Mouse (Mus musculus) heart, embryonic 10.5 days (tissue): ENCODE data around the gene Eif3i. TPM values are rescaled to one million over a fixed set of nuclear protein-coding genes. Genes with fewer than 3 reads are reported as not detected.

Experiments used
- DNase-seq: peaks from one replicate; pipeline ENCODE4 v3.0.0-alpha.2; 2017; ENCODE audit warnings: low spot score
- H3K27ac ChIP-seq: fragments of 300-500 bp; sonication (generic); 2 replicates; pipeline ENCODE4 v1.5.1; 2016; ENCODE audit warnings: mild to moderate bottlenecking
- H3K27me3 ChIP-seq: fragments of 300-500 bp; sonication (generic); 2 replicates; pipeline ENCODE4 v1.6.1; 2016; ENCODE audit warnings: mild to moderate bottlenecking; ENCODE audit not compliant: poor library complexity, insufficient read depth, severe bottlenecking
- H3K36me3 ChIP-seq: fragments of 300-500 bp; sonication (generic); 2 replicates; pipeline ENCODE4 v1.6.1; 2016; ENCODE audit warnings: mild to moderate bottlenecking, moderate library complexity
- H3K4me1 ChIP-seq: fragments of 300-500 bp; sonication (generic); 2 replicates; pipeline ENCODE4 v1.6.1; 2016; ENCODE audit warnings: mild to moderate bottlenecking
- H3K4me3 ChIP-seq: fragments of 300-500 bp; sonication (generic); 2 replicates; pipeline ENCODE4 v1.5.1; 2016; ENCODE audit warnings: mild to moderate bottlenecking, moderate library complexity
- H3K9me3 ChIP-seq: fragments of 300-500 bp; sonication (generic); 2 replicates; pipeline ENCODE4 v1.6.1; 2016; ENCODE audit warnings: mild to moderate bottlenecking, moderate library complexity
- WGBS: fragments of 180-500 bp; shearing (Covaris S2); methylation state at CpG from one replicate; pipeline ENCODE4 v1.1.7; 2016; 5-methylcytosine and 5-hydroxymethylcytosine counted together
- polyA plus RNA-seq: library from polyadenylated mRNA; unstranded; fragments of >200 nt; fragmentation: Nextera tagmentation; extraction: Ambion mirVana; gene quantifications from 2 replicates; pipeline ENCODE4 v1.2.1, GENCODE M21; 2016

Gene Eif3i
- polyA plus RNA-seq, 1 experiment from 2014 or later = 236 TPM

DNA sequence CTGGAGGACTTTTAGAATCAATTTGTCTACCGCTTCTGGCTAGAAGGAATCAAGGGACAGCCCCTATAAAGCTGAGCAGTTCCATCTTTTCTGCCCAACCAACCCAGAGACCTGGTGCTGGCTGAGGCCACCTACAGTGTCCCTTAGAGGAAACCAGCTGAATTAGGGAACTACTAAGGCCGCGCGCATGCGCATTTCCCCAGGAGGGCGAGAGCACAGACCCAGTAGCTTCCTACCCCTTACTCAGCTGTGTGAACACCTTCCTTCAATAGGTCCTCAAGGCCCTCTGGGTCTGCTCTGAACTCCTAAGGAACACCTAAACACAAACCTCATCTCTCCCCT, 24.6 kb upstream of the Eif3i start:
- no peaks in the 10 kb centered on the region for H3K9me3 ChIP-seq
- no peaks in the 10 kb centered on the region for H3K27me3 ChIP-seq
- peak; percentile 88 for DNase-seq
- peak overlapping the region; percentile 89 for H3K27ac ChIP-seq
- H3K4me1 ChIP-seq = peaks cover 35% of the 10 kb centered on the region
- H3K4me3 ChIP-seq = peak overlapping the region; percentile 76
- WGBS = 2% methylated on average over 6 of the region's 6 CpGs
- peaks cover 48% of the 10 kb centered on the region for H3K36me3 ChIP-seq

- Histone ChIP-seq H3K27ac (peak overlapping the region; percentile 89), H3K4me1 (peaks cover 35% of the 10 kb centered on the region), H3K27me3 (no peaks in the 10 kb centered on the region), H3K9me3 (no peaks in the 10 kb centered on the region), H3K36me3 (peaks cover 43% of the 10 kb centered on the region), H3K4me3 (peak overlapping the region; percentile 76)
- peak; percentile 96 for DNase-seq
- WGBS = 1% methylated on average over 18 of the region's 18 CpGs
Observed at GRCm38 (mm10) chr4:129624281-129625028, 24.0 kb upstream of the Eif3i start.

GRCm38 (mm10) chr4:129623681-129624091, 23.2 kb upstream of the Eif3i start, which contains the start of gene Ccdc28b:
TSS of gene Ccdc28b (minus strand) at chr4:129623947.
- no peak for DNase-seq
- H3K27me3 ChIP-seq = no peaks in the 10 kb centered on the region
- peaks cover 35% of the 10 kb centered on the region for H3K36me3 ChIP-seq
- H3K27ac ChIP-seq = peak within 1 kb of the TSS; percentile 89
- WGBS = 0% methylated on average over 10 of the region's 10 CpGs
- peaks cover 35% of the 10 kb centered on the region for H3K4me1 ChIP-seq
- peak within 1 kb of the TSS; percentile 76 for H3K4me3 ChIP-seq
- no peaks in the 10 kb centered on the region for H3K9me3 ChIP-seq

GRCm38 (mm10) chr4:129622803-129623535, 22.5 kb upstream of the Eif3i start:
- Histone ChIP-seq H3K4me1 (peaks cover 42% of the 10 kb centered on the region), H3K27ac (peak overlapping the region; percentile 89), H3K36me3 (peaks cover 28% of the 10 kb centered on the region), H3K4me3 (peak overlapping the region; percentile 76), H3K9me3 (no peaks in the 10 kb centered on the region), H3K27me3 (no peaks in the 10 kb centered on the region)
- no peak for DNase-seq
- 13% methylated on average over 8 of the region's 8 CpGs for WGBS

DNA sequence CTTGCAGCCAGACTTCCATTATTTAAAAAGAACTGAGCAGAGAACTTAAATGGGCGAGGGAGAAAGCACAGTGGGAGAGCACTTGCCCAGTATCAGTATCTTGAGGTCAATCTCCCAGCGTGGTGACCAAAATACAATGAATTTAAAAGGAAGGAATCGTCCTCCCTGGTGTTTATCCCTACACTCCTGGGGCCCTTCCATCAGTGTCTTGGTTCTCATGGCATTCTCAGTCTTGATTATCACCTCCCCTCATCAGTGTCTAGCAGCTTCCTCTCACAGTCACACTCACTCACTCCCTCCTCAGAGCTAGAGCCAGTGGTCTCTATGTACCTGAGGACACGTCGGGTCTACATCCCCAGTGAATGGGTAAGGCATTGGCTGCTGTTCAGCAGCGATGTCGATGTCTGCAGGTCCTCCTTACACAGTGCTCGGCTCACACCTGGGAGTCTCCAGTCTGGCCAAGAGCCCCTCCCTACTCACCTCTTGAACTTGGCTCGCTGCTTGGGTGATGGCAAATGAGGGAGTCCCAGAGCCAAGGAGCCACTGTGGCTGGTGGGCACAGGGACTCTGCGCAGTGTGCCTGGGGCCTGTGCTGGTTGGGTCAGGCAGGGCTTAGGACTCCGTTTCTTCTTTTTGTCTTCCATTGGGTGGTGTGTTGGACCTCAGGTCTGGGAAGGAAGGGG, 21.8 kb upstream of the Eif3i start:
- Histone ChIP-seq H3K36me3 (peaks cover 24% of the 10 kb centered on the region), H3K27ac (no peak overlapping the region), H3K9me3 (no peaks in the 10 kb centered on the region), H3K4me1 (peaks cover 45% of the 10 kb centered on the region), H3K4me3 (0 out of 2 replicates have a peak overlapping the region, but pooled peaks have one; percentile 76), H3K27me3 (no peaks in the 10 kb centered on the region)
- no peak for DNase-seq
- 65% methylated on average over 11 of the region's 11 CpGs for WGBS

DNA sequence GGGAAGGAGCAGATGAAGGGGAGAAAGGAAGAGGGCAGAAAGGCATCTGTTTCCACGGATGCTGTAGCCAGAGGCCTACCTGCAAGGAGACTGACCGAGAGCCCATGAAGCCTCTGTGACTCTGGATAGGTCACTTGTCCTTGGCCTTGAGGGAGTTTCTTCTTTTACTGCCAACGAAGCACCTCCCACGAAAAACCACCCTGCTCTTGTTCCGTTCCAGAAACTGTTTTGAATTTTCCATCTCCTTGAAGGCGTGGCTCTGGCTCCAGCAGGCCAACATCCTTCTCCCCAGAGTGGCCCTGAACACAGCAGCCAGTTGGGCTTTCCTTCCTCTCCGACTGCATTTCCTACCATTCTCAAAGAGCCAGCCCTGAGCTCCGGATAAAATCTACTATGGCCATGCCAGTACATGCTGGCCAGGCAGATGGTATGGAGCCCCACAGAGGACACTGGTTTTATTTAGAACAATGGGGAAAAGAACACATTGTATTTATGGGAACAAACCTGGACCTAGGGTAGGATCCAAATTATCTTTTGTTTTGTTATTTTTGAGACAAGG, 20.9 kb upstream of the Eif3i start:
- Histone ChIP-seq H3K4me3 (no peak overlapping the region), H3K27me3 (no peaks in the 10 kb centered on the region), H3K27ac (0 out of 2 replicates have a peak overlapping the region, but pooled peaks have one; percentile 18), H3K36me3 (peaks cover 24% of the 10 kb centered on the region), H3K9me3 (no peaks in the 10 kb centered on the region), H3K4me1 (peaks cover 45% of the 10 kb centered on the region)
- DNase-seq = no peak
- 68% methylated on average over 8 of the region's 8 CpGs for WGBS

DNA sequence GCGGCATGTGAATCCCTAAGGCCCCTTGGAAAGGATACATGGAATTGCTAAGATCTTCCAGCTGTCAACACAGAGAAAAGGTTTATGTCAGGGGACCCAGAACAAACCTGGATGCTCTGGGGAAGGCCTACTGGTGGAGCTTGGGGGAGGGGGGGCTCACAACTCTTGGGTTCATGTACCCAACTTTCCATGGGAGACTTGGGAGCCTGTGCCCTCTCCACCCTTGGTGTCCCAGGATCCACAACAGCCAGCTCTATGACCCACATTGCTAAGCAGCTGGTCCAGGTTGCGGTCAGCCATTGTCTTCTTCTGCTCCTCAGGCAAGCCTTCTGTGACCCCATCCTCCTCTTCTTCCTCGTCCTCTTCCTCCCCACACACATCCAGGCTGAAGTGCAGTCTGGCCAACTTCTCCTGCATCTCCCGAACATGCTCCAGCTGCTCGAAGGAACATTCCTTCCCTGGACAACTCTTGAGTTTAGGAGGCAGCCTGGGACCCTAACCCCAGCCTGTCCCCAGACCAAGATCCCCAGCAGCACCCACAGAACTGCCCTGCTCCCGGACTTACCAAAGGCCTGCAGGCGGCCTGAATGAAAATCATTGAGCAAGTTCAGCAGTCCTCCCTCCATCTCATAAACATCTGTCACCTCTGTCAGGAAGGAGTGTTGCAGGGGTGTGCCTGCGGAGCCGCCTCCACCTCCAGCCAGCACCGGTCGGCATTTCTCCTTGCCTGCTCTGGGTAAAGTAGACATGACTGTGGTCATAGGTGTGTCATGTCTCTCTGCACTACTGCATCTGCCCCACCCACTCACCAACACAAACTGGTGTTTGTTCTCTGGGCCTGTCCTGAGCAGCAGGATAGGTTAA, 20.2 kb upstream of the Eif3i start:
- Histone ChIP-seq H3K27ac (0 out of 2 replicates have a peak overlapping the region, but pooled peaks have one; percentile 18), H3K4me1 (peaks cover 42% of the 10 kb centered on the region), H3K27me3 (no peaks in the 10 kb centered on the region), H3K9me3 (no peaks in the 10 kb centered on the region), H3K4me3 (no peak overlapping the region), H3K36me3 (peaks cover 26% of the 10 kb centered on the region)
- no peak for DNase-seq
- 83% methylated on average over 11 of the region's 11 CpGs for WGBS

- Histone ChIP-seq H3K36me3 (peaks cover 30% of the 10 kb centered on the region), H3K27me3 (no peaks in the 10 kb centered on the region), H3K4me1 (peaks cover 26% of the 10 kb centered on the region), H3K4me3 (peak within 1 kb of the TSS; percentile 67), H3K9me3 (no peaks in the 10 kb centered on the region), H3K27ac (peak within 1 kb of the TSS; percentile 85)
- WGBS = 5% methylated on average over 44 of the region's 44 CpGs
- DNase-seq = peak; percentile 98
Observed at GRCm38 (mm10) chr4:129618786-129619691, 18.6 kb upstream of the Eif3i start, which contains the start of gene Iqcc. TSS of gene Iqcc (minus strand) at chr4:129619099.

DNA sequence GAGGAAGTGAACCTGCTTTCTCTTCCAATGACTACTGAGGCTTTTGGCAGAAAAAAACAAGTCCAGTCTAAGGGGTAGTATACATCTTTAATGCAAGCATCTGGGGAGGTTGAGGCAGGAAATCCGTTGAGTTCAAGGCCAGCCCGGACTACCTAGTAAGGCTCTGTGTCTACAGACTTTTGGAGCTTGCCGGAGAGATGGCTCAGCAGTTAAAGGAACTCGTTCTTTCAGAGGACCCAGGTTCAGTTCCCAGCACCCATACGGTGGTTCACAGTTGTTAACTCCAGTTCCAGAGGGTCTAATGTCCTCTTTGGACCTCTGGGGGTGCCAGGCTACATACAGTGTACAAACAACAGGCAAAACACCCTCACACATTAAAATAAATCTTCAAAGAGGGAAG, 17.6 kb upstream of the Eif3i start:
- peaks cover 31% of the 10 kb centered on the region for H3K36me3 ChIP-seq
- H3K4me1 ChIP-seq = peaks cover 19% of the 10 kb centered on the region
- peak overlapping the region; percentile 85 for H3K27ac ChIP-seq
- no peak for DNase-seq
- WGBS = 94% methylated on average over 5 of the region's 5 CpGs
- no peaks in the 10 kb centered on the region for H3K9me3 ChIP-seq
- peak overlapping the region; percentile 67 for H3K4me3 ChIP-seq
- H3K27me3 ChIP-seq = no peaks in the 10 kb centered on the region

DNA sequence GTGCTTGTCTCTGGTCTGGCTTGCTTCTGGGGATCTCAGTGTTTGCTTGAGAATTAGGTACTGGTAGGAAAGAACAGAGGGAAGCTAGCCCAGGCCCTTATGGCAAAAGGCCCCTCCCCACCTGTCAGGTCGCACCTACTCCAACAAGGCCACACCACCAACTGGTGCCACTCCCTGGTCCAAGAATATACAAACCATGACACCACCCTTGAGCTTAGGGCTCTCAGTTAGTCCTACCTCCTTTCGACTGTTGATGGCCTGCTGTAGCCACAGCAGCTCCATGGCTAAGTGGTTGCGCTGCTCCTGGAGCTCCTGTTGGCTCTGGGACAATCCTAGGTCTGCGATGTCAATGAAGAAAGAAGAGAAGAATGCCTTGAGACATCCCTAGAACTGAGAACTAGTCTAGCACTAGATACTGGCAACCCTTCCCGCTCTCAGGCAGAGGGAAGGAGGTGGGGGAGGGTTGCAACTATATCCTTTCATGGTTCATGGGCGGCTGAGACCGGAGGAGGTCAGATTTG, 16.7 kb upstream of the Eif3i start:
- no peak for DNase-seq
- 0 out of 2 replicates have a peak overlapping the region, but pooled peaks have one; percentile 67 for H3K4me3 ChIP-seq
- peaks cover 31% of the 10 kb centered on the region for H3K36me3 ChIP-seq
- no peak overlapping the region for H3K27ac ChIP-seq
- no peaks in the 10 kb centered on the region for H3K9me3 ChIP-seq
- WGBS = 89% methylated on average over 7 of the region's 7 CpGs
- H3K27me3 ChIP-seq = no peaks in the 10 kb centered on the region
- H3K4me1 ChIP-seq = peaks cover 10% of the 10 kb centered on the region

DNA sequence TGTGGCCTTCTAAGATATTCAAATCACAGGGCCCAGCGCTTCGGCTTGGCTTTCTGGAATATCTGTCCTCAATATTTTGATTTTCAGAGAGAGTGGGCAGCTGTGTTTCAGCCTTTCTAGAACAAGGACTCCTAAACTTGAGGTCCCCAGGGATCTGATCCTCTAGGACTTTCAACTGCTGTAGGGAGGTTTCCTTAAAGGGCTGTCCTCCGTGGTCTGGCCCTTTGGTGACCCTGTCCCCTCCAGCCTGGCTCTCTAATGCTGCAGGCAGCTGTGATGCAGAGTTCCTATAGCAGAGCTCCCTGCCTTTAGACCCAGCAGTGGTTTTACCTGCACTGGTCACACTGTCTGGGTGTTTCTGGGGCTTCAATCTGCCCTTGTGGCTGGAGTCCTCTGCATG, 16.2 kb upstream of the Eif3i start:
- Histone ChIP-seq H3K9me3 (no peaks in the 10 kb centered on the region), H3K36me3 (peaks cover 31% of the 10 kb centered on the region), H3K27me3 (no peaks in the 10 kb centered on the region), H3K27ac (no peak overlapping the region), H3K4me3 (no peak overlapping the region), H3K4me1 (peaks cover 9% of the 10 kb centered on the region)
- no peak for DNase-seq
- WGBS = 91% methylated on average over 3 of the region's 3 CpGs
